Mouse (Mus musculus) heart, postnatal 0 days (tissue): ENCODE results near the gene Rxra. TPM values are rescaled to one million over a fixed set of nuclear protein-coding genes. Genes with fewer than 3 reads are reported as not detected.
A peak's percentile ranks its signal among the peaks of the same experiment; 100 is the strongest.

ENCODE experiments used
- ATAC-seq: fragments of 200-750 bp; cut with Nextera tagmentation; 2 replicates; pipeline ENCODE4 v1.8.0; 2017; ENCODE audit warnings: low read depth, moderate number of reproducible peaks, moderate library complexity; ENCODE audit not compliant: insufficient read depth
- DNase-seq: peaks from one replicate; pipeline ENCODE4 v3.0.0-alpha.2; 2016; ENCODE audit warnings: low spot score
- H3K27ac ChIP-seq: fragments of 300-500 bp; sonication (generic); 2 replicates; pipeline ENCODE4 v1.5.1; 2014; ENCODE audit warnings: low read depth, mild to moderate bottlenecking
- H3K27me3 ChIP-seq: fragments of 300-500 bp; sonication (generic); 2 replicates; pipeline ENCODE4 v1.6.1; 2014; ENCODE audit warnings: low read length, mixed read lengths; ENCODE audit not compliant: control insufficient read depth, insufficient read depth
- H3K36me3 ChIP-seq: fragments of 300-500 bp; sonication (generic); replicated peaks from 2 replicates; pipeline ENCODE4 v1.6.1; 2014; ENCODE audit warnings: low read length, mixed read lengths; ENCODE audit not compliant: control insufficient read depth, insufficient read depth
- H3K4me1 ChIP-seq: fragments of 300-500 bp; sonication (generic); 2 replicates; pipeline ENCODE4 v1.6.1; 2014; ENCODE audit warnings: antibody characterized with exemption; ENCODE audit not compliant: control insufficient read depth, insufficient read depth
- H3K4me2 ChIP-seq: fragments of 300-500 bp; sonication (generic); 2 replicates; pipeline ENCODE4 v1.6.1; 2014; ENCODE audit warnings: low read depth, mild to moderate bottlenecking, low read length, moderate library complexity
- H3K4me3 ChIP-seq: fragments of 300-500 bp; sonication (generic); 2 replicates; pipeline ENCODE4 v1.5.1; 2014; ENCODE audit warnings: low read depth, low read length
- H3K9ac ChIP-seq: fragments of 300-500 bp; sonication (generic); replicated peaks from 2 replicates; pipeline ENCODE4 v1.6.1; 2014; ENCODE audit warnings: low read depth, low read length, mixed read lengths
- H3K9me3 ChIP-seq: fragments of 300-500 bp; sonication (generic); replicated peaks from 2 replicates; pipeline ENCODE4 v1.6.1; 2016; ENCODE audit warnings: low read length; ENCODE audit not compliant: control insufficient read depth
- CTCF ChIP-seq: IDR thresholded peaks from 2 replicates; pipeline ENCODE4 v1.5.1; 2016; ENCODE audit warnings: antibody characterized with exemption, control low read depth, low read depth
- EP300 ChIP-seq: IDR thresholded peaks from 2 replicates; pipeline ENCODE4 v1.6.1; 2016; ENCODE audit warnings: antibody characterized with exemption, low read depth
- WGBS: fragments of 180-500 bp; shearing (Covaris S2); extraction: QIAGEN DNeasy Blood & Tissue Kit; methylation state at CpG from one replicate; pipeline ENCODE4 v1.1.7; 2014; 5-methylcytosine and 5-hydroxymethylcytosine counted together
- polyA plus RNA-seq: library from polyadenylated mRNA; unstranded; fragments of >200 nt; fragmentation: Nextera tagmentation; extraction: Ambion mirVana; gene quantifications from 2 replicates; pipeline ENCODE4 v1.2.1, GENCODE M21; 2015
- total RNA-seq: library from RNA; depleted of rRNA; stranded (reverse); fragments of >200 nt; gene quantifications from 2 replicates; pipeline ENCODE4 v1.2.3, GENCODE M21; 2014; ENCODE audit warnings: low replicate concordance

Gene Rxra
- total and polyA plus RNA-seq, 2 experiments from 2014 or later: 5.5 to 56.9 TPM

DNA sequence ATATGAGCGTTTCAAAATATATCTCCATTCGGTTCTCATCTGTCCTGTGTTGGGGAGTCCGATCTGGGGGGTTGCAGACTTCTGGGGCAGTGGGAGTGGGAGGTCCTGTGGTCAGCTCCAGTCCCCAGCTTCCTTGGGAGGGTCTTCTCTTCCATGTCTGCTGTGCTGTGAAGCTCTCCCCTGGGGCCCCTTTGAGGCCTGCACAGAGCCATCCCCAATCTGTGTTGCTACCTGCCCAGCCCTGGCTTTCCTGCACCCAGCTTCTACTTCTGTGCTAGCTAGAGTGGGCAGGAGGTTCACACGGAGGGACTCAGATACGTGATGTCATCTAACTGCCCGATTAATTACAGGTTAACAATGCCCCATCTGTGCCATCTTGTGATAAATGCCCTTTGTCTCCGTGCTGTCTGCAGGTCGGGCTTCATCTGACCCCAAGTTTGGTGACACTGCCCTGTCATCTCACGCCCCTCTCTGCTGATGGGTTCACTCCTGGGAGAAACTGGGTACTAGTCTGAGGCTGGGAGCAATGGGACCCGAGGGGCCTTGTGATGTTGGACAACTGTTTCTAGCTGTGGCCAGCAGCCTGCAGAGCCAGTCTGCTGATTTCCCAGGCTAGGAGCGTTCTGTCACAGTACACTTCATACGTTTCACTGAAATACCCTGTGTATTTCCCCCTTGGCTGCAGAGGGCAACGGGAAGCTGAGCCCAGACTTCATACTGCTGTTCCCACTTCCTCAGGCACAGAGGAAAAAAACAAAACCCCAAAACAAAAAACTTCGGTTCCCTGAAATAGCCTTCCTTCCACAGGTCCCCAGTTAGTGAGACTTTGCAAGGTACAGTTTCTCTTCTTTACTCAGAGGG lies 86.9 kb downstream of the Rxra start:
- Histone ChIP-seq H3K4me1 (peaks cover 8% of the 10 kb centered on the region), H3K9me3 (no peaks in the 10 kb centered on the region), H3K27ac (no peak overlapping the region), H3K36me3 (peaks cover 15% of the 10 kb centered on the region), H3K27me3 (no peaks in the 10 kb centered on the region), H3K4me3 (no peak overlapping the region), H3K4me2 (no peak overlapping the region), H3K9ac (no peak overlapping the region)
- ATAC-seq: no peak
- no peak for TF ChIP-seq EP300
- no peak for DNase-seq
- WGBS: 74% methylated on average over 14 of the region's 14 CpGs

- 25% methylated on average over 6 of the region's 6 CpGs for WGBS
- Histone ChIP-seq H3K9ac (no peak overlapping the region), H3K4me1 (no peaks in the 10 kb centered on the region), H3K27ac (no peak overlapping the region), H3K9me3 (no peaks in the 10 kb centered on the region), H3K36me3 (peaks cover 15% of the 10 kb centered on the region), H3K27me3 (no peaks in the 10 kb centered on the region), H3K4me2 (no peak overlapping the region), H3K4me3 (no peak overlapping the region)
- DNase-seq (no peak), ATAC-seq (peak; percentile 5; the same call in 1 of the 2 replicates)
- TF ChIP-seq EP300 (no peak), CTCF (no peak)
These were observed 88.2 kb downstream of the Rxra start for GRCm38 (mm10) chr2:27764256-27764936.

- H3K27ac ChIP-seq: no peak overlapping the region
- no peaks in the 10 kb centered on the region for H3K4me1 ChIP-seq
- peak; percentile 66 for DNase-seq
- H3K27me3 ChIP-seq: no peaks in the 10 kb centered on the region
- H3K36me3 ChIP-seq: peaks cover 9% of the 10 kb centered on the region
- TF ChIP-seq CTCF (peak; percentile 87), EP300 (no peak)
- no peak overlapping the region for H3K4me3 ChIP-seq
- H3K4me2 ChIP-seq: no peak overlapping the region
- ATAC-seq: peak; percentile 69
- no peaks in the 10 kb centered on the region for H3K9me3 ChIP-seq
- H3K9ac ChIP-seq: no peak overlapping the region
- WGBS: 23% methylated on average over 3 of the region's 3 CpGs
These were observed 88.7 kb downstream of the Rxra start for GRCm38 (mm10) chr2:27764937-27765319.

DNA sequence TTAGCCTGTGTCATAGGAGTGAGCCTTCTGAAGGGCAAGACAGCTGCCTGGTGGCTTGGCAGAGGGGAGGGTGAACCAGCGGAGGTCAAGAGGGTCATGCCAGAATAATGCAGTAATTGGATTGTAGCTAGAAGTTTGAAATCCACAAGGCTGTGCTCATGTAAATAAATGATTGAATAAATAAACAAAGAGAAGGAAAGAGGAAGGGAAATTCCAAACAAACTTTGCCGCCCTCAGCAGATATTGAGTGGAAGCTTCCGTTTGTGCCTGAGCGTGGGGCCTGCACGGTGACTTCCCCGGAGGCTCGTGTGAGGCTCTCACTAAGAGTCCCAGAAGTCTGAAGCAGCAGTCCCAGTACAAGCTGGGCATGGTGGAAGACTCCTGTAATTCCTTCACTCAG lies 91.5 kb downstream of the Rxra start:
- Histone ChIP-seq H3K4me1 (no peaks in the 10 kb centered on the region), H3K9me3 (no peaks in the 10 kb centered on the region), H3K27ac (no peak overlapping the region), H3K4me3 (no peak overlapping the region), H3K4me2 (no peak overlapping the region), H3K9ac (no peak overlapping the region), H3K36me3 (no peaks in the 10 kb centered on the region), H3K27me3 (no peaks in the 10 kb centered on the region)
- ATAC-seq (no peak), DNase-seq (no peak)
- TF ChIP-seq CTCF (no peak), EP300 (no peak)
- 46% methylated on average over 7 of the region's 7 CpGs for WGBS

- DNase-seq (no peak), ATAC-seq (no peak)
- WGBS: 13% methylated on average over 5 of the region's 5 CpGs
- Histone ChIP-seq H3K36me3 (no peaks in the 10 kb centered on the region), H3K4me2 (no peak overlapping the region), H3K27ac (no peak overlapping the region), H3K4me1 (no peaks in the 10 kb centered on the region), H3K27me3 (no peaks in the 10 kb centered on the region), H3K9me3 (no peaks in the 10 kb centered on the region), H3K4me3 (no peak overlapping the region), H3K9ac (no peak overlapping the region)
- TF ChIP-seq EP300: no peak
- no peak for TF ChIP-seq CTCF
These were observed 93.5 kb downstream of the Rxra start for GRCm38 (mm10) chr2:27769701-27770100.
